In the genomic region with DNA sequence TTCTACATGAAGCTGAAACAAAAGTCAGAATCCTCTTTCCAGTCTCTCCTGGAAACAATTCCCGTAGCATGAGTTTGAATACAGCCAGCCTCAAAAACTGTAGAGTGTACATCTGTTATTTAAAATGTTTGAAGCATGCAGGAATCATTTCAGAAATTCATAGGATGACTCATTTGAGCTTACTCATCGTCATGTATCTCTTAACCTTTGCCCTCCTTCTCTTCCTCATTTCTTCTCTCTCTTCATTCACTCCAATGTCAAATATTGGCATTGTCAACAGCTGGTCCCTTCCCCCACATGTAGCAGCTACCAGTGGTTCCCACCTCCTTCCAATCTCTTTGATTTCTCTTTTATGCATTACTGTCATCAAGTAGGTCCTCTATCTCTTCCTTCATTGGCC, we compare ENCODE assay signal across 18 mouse cellular contexts.
"Had no signal": no experiment of that assay in that cellular context is flagged by ENCODE, and none has a peak within 500 bp of the region (broad histone marks: within the 10 kb centered on the region; RNA-seq: fewer than 3 reads in every experiment).

No protein-coding gene starts in this region.

- H3K4me3 ChIP-seq: kidney, embryonic 15.5 days; limb, embryonic 10.5 days; limb, embryonic 13.5 days; liver, embryonic 12.5 days; liver, embryonic 15.5 days; lung, embryonic 15.5 days had no signal

- H3K4me1 ChIP-seq: kidney, embryonic 15.5 days; limb, embryonic 10.5 days; limb, embryonic 13.5 days; liver, embryonic 12.5 days; liver, embryonic 15.5 days; lung, embryonic 15.5 days had no signal

- DNase-seq: kidney, adult 11 months; kidney, adult 8-10 months; kidney, postnatal 10 days; kidney, postnatal 36 days; liver; lung, adult 18-20 months; lung, postnatal 14 days; lung, postnatal 4 days; midbrain, embryonic 14.5 days; thymus, adult 2 months; thymus, postnatal 36 days had no signal

- H3K27ac ChIP-seq: kidney, embryonic 15.5 days; limb, embryonic 10.5 days; limb, embryonic 13.5 days; liver, embryonic 12.5 days; liver, embryonic 15.5 days; lung, embryonic 15.5 days; stomach, postnatal 0 days had no signal

- H3K27me3 ChIP-seq: kidney, embryonic 15.5 days; limb, embryonic 13.5 days; liver, embryonic 12.5 days; liver, embryonic 15.5 days; lung, embryonic 15.5 days had no signal

- H3K36me3 ChIP-seq: kidney, embryonic 15.5 days; limb, embryonic 10.5 days; limb, embryonic 13.5 days; liver, embryonic 12.5 days; liver, embryonic 15.5 days; lung, embryonic 15.5 days had no signal
